Mouse (Mus musculus) hindbrain, embryonic 13.5 days (tissue): ENCODE measurements around the gene Aldh18a1. TPM values are rescaled to one million over a fixed set of nuclear protein-coding genes. Genes with fewer than 3 reads are reported as not detected.

ENCODE experiments used
- ATAC-seq: fragments of 200-750 bp; cut with Nextera tagmentation; 2 replicates; pipeline ENCODE4 v1.8.0; 2017; ENCODE audit warnings: moderate TSS enrichment; ENCODE audit not compliant: low FRiP score
- H3K27ac ChIP-seq: fragments of 300-500 bp; sonication (generic); 2 replicates; pipeline ENCODE4 v1.5.1; 2015; ENCODE audit warnings: inconsistent platforms, mild to moderate bottlenecking, moderate library complexity
- H3K27me3 ChIP-seq: fragments of 300-500 bp; sonication (generic); 2 replicates; pipeline ENCODE4 v1.6.1; 2015; ENCODE audit warnings: mild to moderate bottlenecking, inconsistent platforms
- H3K36me3 ChIP-seq: fragments of 300-500 bp; sonication (generic); 2 replicates; pipeline ENCODE4 v1.6.1; 2015; ENCODE audit warnings: mild to moderate bottlenecking, inconsistent platforms
- H3K4me1 ChIP-seq: fragments of 300-500 bp; sonication (generic); replicated peaks from 2 replicates; pipeline ENCODE4 v1.6.1; 2015; ENCODE audit warnings: inconsistent platforms
- H3K4me2 ChIP-seq: fragments of 300-500 bp; sonication (generic); 2 replicates; pipeline ENCODE4 v1.6.1; 2015; ENCODE audit warnings: inconsistent platforms, mild to moderate bottlenecking, moderate library complexity
- H3K4me3 ChIP-seq: fragments of 300-500 bp; sonication (generic); 2 replicates; pipeline ENCODE4 v1.5.1; 2015; ENCODE audit warnings: mild to moderate bottlenecking, inconsistent platforms
- H3K9ac ChIP-seq: fragments of 300-500 bp; sonication (generic); 2 replicates; pipeline ENCODE4 v1.6.1; 2015; ENCODE audit warnings: mild to moderate bottlenecking, inconsistent platforms
- H3K9me3 ChIP-seq: fragments of 300-500 bp; sonication (generic); 2 replicates; pipeline ENCODE4 v1.6.1; 2016; ENCODE audit warnings: inconsistent platforms
- WGBS: fragments of 180-500 bp; shearing (Covaris S2); methylation state at CpG from one replicate; pipeline ENCODE4 v1.1.7; 2015; 5-methylcytosine and 5-hydroxymethylcytosine counted together
- polyA plus RNA-seq: library from polyadenylated mRNA; unstranded; fragments of >200 nt; fragmentation: Nextera tagmentation; extraction: Ambion mirVana; gene quantifications from 2 replicates; pipeline ENCODE4 v1.2.1, GENCODE M21; 2015

The Aldh18a1 gene
- polyA plus RNA-seq, 1 experiment from 2014 or later = 63.8 TPM

DNA sequence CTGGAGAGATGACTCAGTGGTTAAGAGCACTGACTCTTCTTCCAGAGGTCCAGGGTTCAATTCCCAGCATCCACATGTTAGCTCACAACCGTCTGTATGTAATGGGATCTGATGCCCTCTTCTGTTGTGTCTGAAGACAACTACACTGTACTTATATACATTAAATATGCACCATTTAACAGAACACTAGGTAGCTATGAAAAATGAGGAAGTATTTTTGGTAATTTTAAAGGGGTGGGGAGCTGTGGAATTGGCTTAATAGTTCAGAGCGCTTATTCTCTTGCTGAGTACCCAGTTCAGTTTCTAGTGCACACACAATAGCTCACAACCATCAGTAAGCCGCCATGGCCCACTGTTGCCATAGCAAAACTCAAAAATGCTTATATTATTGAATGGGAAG, 72.7 kb downstream of the Aldh18a1 start:
- ATAC-seq = no peak
- 86% methylated on average over 3 of the region's 3 CpGs for WGBS
- no peaks in the 10 kb centered on the region for H3K27me3 ChIP-seq

DNA sequence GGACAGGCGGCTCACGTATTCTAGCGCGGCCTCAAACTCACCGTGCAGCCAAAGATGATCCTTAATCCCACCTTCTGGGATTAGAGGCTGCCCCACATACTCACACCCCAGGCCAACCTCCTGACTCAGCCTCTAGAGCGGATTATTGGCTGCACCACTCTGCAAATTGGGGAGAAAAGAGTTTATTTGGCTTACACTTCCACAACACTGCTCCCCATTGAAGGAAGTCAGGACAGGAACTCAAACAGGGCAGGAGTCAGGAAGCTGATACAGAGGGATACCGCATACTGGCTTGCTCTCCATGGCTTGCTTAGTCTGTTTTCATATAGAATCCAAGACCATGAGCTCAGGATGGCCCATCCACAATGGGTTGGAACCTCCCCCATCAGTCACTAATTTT, 73.9 kb downstream of the Aldh18a1 start:
- Histone ChIP-seq H3K4me2 (no peak overlapping the region), H3K36me3 (no peaks in the 10 kb centered on the region), H3K27me3 (no peaks in the 10 kb centered on the region), H3K9ac (no peak overlapping the region), H3K9me3 (no peaks in the 10 kb centered on the region), H3K27ac (no peak overlapping the region; the same call in 1 of the 2 replicates), H3K4me3 (no peak overlapping the region), H3K4me1 (peaks cover 27% of the 10 kb centered on the region)
- no peak for ATAC-seq
- 84% methylated on average over 7 of the region's 7 CpGs for WGBS

More for the DNA sequence above, 72.7 kb downstream of the Aldh18a1 start:
- Histone ChIP-seq H3K4me1 (peaks cover 17% of the 10 kb centered on the region), H3K36me3 (no peaks in the 10 kb centered on the region), H3K27ac (no peak overlapping the region), H3K9ac (no peak overlapping the region), H3K9me3 (no peaks in the 10 kb centered on the region), H3K4me3 (no peak overlapping the region), H3K4me2 (no peak overlapping the region)

DNA sequence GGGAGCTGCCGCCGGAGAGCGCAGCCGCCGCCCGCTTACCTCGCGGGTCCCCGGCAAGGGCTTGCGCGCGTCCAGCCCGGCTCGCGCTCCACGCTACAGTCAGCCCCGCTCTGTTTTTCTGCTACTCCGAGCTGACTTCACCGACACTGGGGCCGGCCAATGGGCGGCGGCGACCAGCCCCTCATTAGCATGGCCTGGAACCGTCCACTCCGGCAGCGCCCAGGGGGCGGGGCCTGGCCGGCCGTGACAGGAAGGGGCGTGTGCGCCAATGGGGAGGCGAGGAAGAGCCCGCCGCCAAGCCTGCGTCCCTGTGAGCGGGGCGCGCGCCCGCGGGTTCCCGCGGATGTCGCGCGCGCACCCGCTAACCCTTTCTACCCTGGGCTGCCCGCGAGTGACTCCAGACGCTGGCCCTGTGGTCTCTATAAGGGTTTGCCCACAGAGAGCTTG, 74.6 kb downstream of the Aldh18a1 start, which contains the start of gene Sorbs1:
Gene Sorbs1 (minus strand): TSS at position 148 of the 447 bp plus-strand sequence.
- Histone ChIP-seq H3K4me2 (peak within 1 kb of the TSS; percentile 67), H3K9me3 (no peaks in the 10 kb centered on the region), H3K27me3 (no peaks in the 10 kb centered on the region), H3K27ac (peak within 1 kb of the TSS; percentile 94), H3K4me1 (peaks cover 30% of the 10 kb centered on the region), H3K36me3 (no peaks in the 10 kb centered on the region), H3K9ac (peak within 1 kb of the TSS; percentile 92), H3K4me3 (peak within 1 kb of the TSS; percentile 84)
- ATAC-seq = peak; percentile 97
- WGBS = under 1% methylated on average over 50 of the region's 51 CpGs

- ATAC-seq = peak; percentile 52
- under 1% methylated on average over 34 of the region's 34 CpGs for WGBS
- Histone ChIP-seq H3K4me1 (peaks cover 30% of the 10 kb centered on the region), H3K9ac (peak overlapping the region; percentile 92), H3K9me3 (no peaks in the 10 kb centered on the region), H3K4me2 (peak overlapping the region; percentile 67), H3K36me3 (no peaks in the 10 kb centered on the region), H3K27ac (peak overlapping the region; percentile 94), H3K27me3 (no peaks in the 10 kb centered on the region), H3K4me3 (peak overlapping the region; percentile 84)
These were observed 75.5 kb downstream of the Aldh18a1 start for GRCm38 (mm10) chr19:40512500-40513421.

DNA sequence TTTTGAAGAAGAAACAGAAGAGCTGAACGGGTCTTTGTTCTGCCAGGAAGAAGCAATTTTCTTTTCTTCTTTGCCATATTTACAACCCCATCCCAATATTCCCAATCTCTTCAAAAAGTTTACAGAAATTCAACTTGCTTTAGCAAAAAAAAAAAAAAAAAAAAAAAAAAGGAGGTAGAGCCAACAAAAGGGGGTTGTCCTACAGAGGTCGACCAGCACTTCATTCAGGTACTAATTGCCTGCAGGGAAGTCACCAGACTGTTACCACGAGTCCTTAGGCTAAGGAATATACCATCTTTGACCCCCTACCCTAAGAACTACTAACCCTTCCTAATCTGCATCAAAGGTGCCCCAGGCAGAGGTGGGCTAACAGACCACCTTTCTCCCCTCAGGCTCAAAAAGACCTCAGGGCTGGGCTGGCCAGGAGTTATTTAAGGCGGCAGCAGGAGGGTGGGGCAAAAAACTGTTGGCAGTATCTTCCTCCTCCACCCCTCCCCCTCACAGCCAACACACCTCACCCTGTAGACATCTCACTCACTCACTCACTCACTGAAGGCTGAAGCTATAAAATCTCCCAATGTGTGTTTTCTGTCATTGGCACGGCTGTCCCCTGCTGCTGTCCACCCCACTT, 76.5 kb downstream of the Aldh18a1 start:
- Histone ChIP-seq H3K4me2 (peak overlapping the region; percentile 67), H3K4me1 (peaks cover 30% of the 10 kb centered on the region), H3K9ac (peak overlapping the region; percentile 92), H3K27me3 (no peaks in the 10 kb centered on the region), H3K27ac (peak overlapping the region; percentile 94), H3K4me3 (peak overlapping the region; percentile 84), H3K9me3 (no peaks in the 10 kb centered on the region), H3K36me3 (no peaks in the 10 kb centered on the region)
- 29% methylated on average over 5 of the region's 5 CpGs for WGBS
- no peak for ATAC-seq

GRCm38 (mm10) chr19:40511100-40511439, 77.2 kb downstream of the Aldh18a1 start:
- WGBS = 68% methylated on average over 8 of the region's 8 CpGs

DNA sequence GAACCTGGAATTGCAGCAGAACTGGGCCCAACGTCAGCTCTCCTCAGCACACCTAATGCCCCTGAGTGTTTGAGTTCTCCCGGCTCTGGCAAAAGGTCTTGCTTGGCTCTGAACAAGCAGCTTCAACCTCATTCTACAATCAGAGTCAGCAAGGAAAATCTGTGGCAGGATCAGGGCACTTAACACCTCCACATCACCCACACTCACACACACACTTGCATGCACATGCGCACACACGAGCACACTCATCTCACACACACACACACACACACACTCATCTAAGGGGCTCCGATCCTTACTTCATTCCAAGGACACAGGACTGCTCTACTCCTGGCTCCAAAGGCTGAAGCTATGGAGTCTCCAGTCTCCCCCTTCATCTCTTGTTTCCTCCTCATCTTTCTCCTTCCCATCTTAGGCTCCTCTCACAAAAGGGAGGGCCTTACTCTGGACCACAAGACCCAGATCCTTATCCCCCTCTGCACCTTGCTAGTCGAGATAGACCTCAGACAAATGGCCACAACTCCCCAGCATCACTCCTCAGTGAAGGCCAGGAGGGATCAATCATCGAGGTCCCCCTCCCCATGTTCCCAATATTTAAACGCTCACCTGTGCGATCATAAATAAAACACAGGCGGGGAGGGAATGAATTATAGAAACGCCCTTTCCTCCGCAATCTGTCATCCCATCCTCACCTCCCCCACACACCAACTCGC, 77.7 kb downstream of the Aldh18a1 start:
- Histone ChIP-seq H3K4me1 (peaks cover 30% of the 10 kb centered on the region), H3K27me3 (no peaks in the 10 kb centered on the region), H3K36me3 (no peaks in the 10 kb centered on the region), H3K4me3 (peak overlapping the region; percentile 84), H3K4me2 (peak overlapping the region; percentile 67), H3K9ac (peak overlapping the region; percentile 92), H3K27ac (peak overlapping the region; percentile 35; the same call in 1 of the 2 replicates), H3K9me3 (no peaks in the 10 kb centered on the region)
- 75% methylated on average over 13 of the region's 13 CpGs for WGBS
- no peak for ATAC-seq

More at GRCm38 (mm10) chr19:40511100-40511439, 77.2 kb downstream of the Aldh18a1 start:
- 0 out of 2 replicates have a peak overlapping the region, but pooled peaks have one; percentile 35 for H3K27ac ChIP-seq
- ATAC-seq = no peak
- H3K4me2 ChIP-seq = peak overlapping the region; percentile 67
- no peaks in the 10 kb centered on the region for H3K9me3 ChIP-seq
- peak overlapping the region; percentile 92 for H3K9ac ChIP-seq
- peak overlapping the region; percentile 84 for H3K4me3 ChIP-seq
- H3K4me1 ChIP-seq = peaks cover 30% of the 10 kb centered on the region
- H3K27me3 ChIP-seq = no peaks in the 10 kb centered on the region
- no peaks in the 10 kb centered on the region for H3K36me3 ChIP-seq

GRCm38 (mm10) chr19:40509274-40509673, 79.0 kb downstream of the Aldh18a1 start:
- peak overlapping the region; percentile 36; the same call in 1 of the 2 replicates for H3K27ac ChIP-seq
- peaks cover 30% of the 10 kb centered on the region for H3K4me1 ChIP-seq
- H3K9me3 ChIP-seq = no peaks in the 10 kb centered on the region
- no peak overlapping the region for H3K4me3 ChIP-seq
- H3K27me3 ChIP-seq = no peaks in the 10 kb centered on the region
- ATAC-seq = no peak
- no peak overlapping the region for H3K4me2 ChIP-seq
- no peaks in the 10 kb centered on the region for H3K36me3 ChIP-seq
- WGBS = 72% methylated on average over 2 of the region's 2 CpGs
- no peak overlapping the region for H3K9ac ChIP-seq

GRCm38 (mm10) chr19:40508851-40509250, 79.4 kb downstream of the Aldh18a1 start:
- Histone ChIP-seq H3K4me2 (no peak overlapping the region), H3K27me3 (no peaks in the 10 kb centered on the region), H3K4me3 (no peak overlapping the region), H3K27ac (peak overlapping the region; percentile 36; the same call in 1 of the 2 replicates), H3K36me3 (peaks cover 1% of the 10 kb centered on the region; the same call in 1 of the 2 replicates), H3K9me3 (no peaks in the 10 kb centered on the region), H3K9ac (no peak overlapping the region), H3K4me1 (peaks cover 30% of the 10 kb centered on the region)
- no peak for ATAC-seq
- WGBS = 56% methylated on average over 2 of the region's 2 CpGs

GRCm38 (mm10) chr19:40506965-40507364, 81.3 kb downstream of the Aldh18a1 start:
- Histone ChIP-seq H3K9ac (no peak overlapping the region), H3K4me3 (no peak overlapping the region), H3K27me3 (no peaks in the 10 kb centered on the region), H3K27ac (no peak overlapping the region), H3K4me2 (no peak overlapping the region), H3K9me3 (no peaks in the 10 kb centered on the region), H3K4me1 (peaks cover 27% of the 10 kb centered on the region), H3K36me3 (peaks cover 2% of the 10 kb centered on the region; the same call in 1 of the 2 replicates)
- ATAC-seq = no peak
- 87% methylated on average over 3 of the region's 3 CpGs for WGBS

DNA sequence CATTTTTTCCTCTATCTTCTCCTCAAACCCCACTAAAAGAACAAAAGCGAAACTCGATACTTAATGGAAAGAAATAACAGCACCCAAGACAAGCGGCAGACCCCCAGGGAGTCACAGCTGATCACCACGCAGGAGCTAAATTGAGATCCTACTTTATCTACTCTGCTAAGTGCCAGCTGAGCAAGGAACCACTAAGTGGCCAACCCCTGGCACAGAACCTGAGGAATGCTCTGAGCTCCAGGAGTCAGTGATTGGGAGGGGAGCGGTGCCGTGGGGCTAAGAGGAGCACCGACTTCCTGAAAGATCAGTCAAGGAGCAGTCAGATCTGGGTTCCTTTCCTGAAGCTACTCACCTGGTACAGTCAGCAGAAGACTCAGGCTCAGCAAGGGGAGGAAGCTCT, 83.9 kb downstream of the Aldh18a1 start:
- H3K4me1 ChIP-seq = peaks cover 17% of the 10 kb centered on the region
- no peak overlapping the region for H3K27ac ChIP-seq
- no peak overlapping the region for H3K4me2 ChIP-seq
- peaks cover 5% of the 10 kb centered on the region; the same call in 1 of the 2 replicates for H3K36me3 ChIP-seq
- H3K9ac ChIP-seq = no peak overlapping the region
- no peaks in the 10 kb centered on the region for H3K9me3 ChIP-seq
- WGBS = 89% methylated on average over 7 of the region's 7 CpGs
- H3K27me3 ChIP-seq = no peaks in the 10 kb centered on the region
- no peak for ATAC-seq
- H3K4me3 ChIP-seq = no peak overlapping the region
